Mouse (Mus musculus) stomach, postnatal 0 days (tissue): ENCODE results near the gene Ttyh2. TPM values are rescaled to one million over a fixed set of nuclear protein-coding genes. Genes with fewer than 3 reads are reported as not detected.
A peak's percentile ranks its signal among the peaks of the same experiment; 100 is the strongest.

Experiments
- ATAC-seq: fragments of 200-750 bp; cut with Nextera tagmentation; 2 replicates; pipeline ENCODE4 v1.8.0; 2017; ENCODE audit not compliant: low FRiP score, low TSS enrichment
- DNase-seq: peaks from one replicate; pipeline ENCODE4 v3.0.0-alpha.2; 2016; ENCODE audit warnings: low spot score
- H3K27ac ChIP-seq: fragments of 300-500 bp; sonication (generic); replicated peaks from 2 replicates; pipeline ENCODE4 v1.5.1; 2014; ENCODE audit warnings: mild to moderate bottlenecking, control low read depth
- H3K27me3 ChIP-seq: fragments of 300-500 bp; sonication (generic); 2 replicates; pipeline ENCODE4 v1.6.1; 2014; ENCODE audit warnings: low read length; ENCODE audit not compliant: control insufficient read depth, insufficient read depth
- H3K36me3 ChIP-seq: fragments of 300-500 bp; sonication (generic); 2 replicates; pipeline ENCODE4 v1.6.1; 2014; ENCODE audit warnings: low read length, mixed read lengths; ENCODE audit not compliant: control insufficient read depth, insufficient read depth
- H3K4me1 ChIP-seq: fragments of 300-500 bp; sonication (generic); replicated peaks from 2 replicates; pipeline ENCODE4 v1.6.1; 2014; ENCODE audit warnings: antibody characterized with exemption; ENCODE audit not compliant: control insufficient read depth, insufficient read depth
- H3K4me2 ChIP-seq: fragments of 300-500 bp; sonication (generic); replicated peaks from 2 replicates; pipeline ENCODE4 v1.6.1; 2014; ENCODE audit warnings: low read depth, mild to moderate bottlenecking, control low read depth, moderate library complexity
- H3K4me3 ChIP-seq: fragments of 300-500 bp; sonication (generic); 2 replicates; pipeline ENCODE4 v1.5.1; 2014; ENCODE audit warnings: low read depth, low read length, control low read depth
- H3K9ac ChIP-seq: fragments of 300-500 bp; sonication (generic); 2 replicates; pipeline ENCODE4 v1.6.1; 2014; ENCODE audit warnings: mild to moderate bottlenecking, low read length, control low read depth, mixed read lengths
- H3K9me3 ChIP-seq: fragments of 300-500 bp; sonication (generic); 2 replicates; pipeline ENCODE4 v1.6.1; 2016; ENCODE audit warnings: low read length; ENCODE audit not compliant: control insufficient read depth
- CTCF ChIP-seq: IDR thresholded peaks from 2 replicates; pipeline ENCODE4 v1.5.1; 2016; ENCODE audit warnings: antibody characterized with exemption, low read depth, mild to moderate bottlenecking, moderate library complexity
- EP300 ChIP-seq: optimal IDR thresholded peaks from 2 replicates; pipeline ENCODE3; 2016; ENCODE audit warnings: antibody characterized with exemption
- WGBS: fragments of 180-500 bp; shearing (Covaris S2); extraction: QIAGEN DNeasy Blood & Tissue Kit; methylation state at CpG from one replicate; pipeline ENCODE4 v1.1.7; 2014; 5-methylcytosine and 5-hydroxymethylcytosine counted together
- polyA plus RNA-seq: library from polyadenylated mRNA; unstranded; fragments of >200 nt; fragmentation: Nextera tagmentation; extraction: Ambion mirVana; gene quantifications from 2 replicates; pipeline ENCODE4 v1.2.1, GENCODE M21; 2015

Gene Ttyh2
- polyA plus RNA-seq, 1 experiment from 2014 or later, result 12.5 TPM

DNA sequence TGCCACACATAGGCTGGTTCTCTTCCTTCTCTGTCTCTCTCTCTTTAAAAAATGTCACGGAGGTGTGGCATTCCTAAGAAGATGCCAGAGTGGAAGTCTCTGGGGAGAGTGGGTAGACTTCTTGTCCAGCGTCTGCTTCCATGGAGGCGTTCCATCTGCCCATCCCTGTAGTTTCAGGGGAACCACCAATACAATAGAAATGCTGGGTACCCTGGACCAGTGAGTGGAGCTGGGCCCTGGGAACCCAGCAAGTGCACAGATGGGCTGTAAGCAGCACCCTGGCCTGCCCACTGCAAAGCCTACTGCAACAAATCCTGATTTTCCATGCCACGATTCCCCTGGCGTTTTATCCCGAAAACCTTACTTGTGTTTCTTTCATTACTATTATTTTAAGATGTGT is 39.3 kb downstream of the Ttyh2 start:
- Histone ChIP-seq H3K9ac (no peak overlapping the region), H3K4me1 (no peaks in the 10 kb centered on the region), H3K4me2 (no peak overlapping the region), H3K27me3 (no peaks in the 10 kb centered on the region), H3K4me3 (no peak overlapping the region), H3K27ac (no peak overlapping the region), H3K36me3 (no peaks in the 10 kb centered on the region), H3K9me3 (no peaks in the 10 kb centered on the region)
- DNase-seq, result no peak
- ATAC-seq, result no peak
- TF ChIP-seq EP300 (no peak), CTCF (no peak)
- 78% methylated on average over 6 of the region's 6 CpGs for WGBS

DNA sequence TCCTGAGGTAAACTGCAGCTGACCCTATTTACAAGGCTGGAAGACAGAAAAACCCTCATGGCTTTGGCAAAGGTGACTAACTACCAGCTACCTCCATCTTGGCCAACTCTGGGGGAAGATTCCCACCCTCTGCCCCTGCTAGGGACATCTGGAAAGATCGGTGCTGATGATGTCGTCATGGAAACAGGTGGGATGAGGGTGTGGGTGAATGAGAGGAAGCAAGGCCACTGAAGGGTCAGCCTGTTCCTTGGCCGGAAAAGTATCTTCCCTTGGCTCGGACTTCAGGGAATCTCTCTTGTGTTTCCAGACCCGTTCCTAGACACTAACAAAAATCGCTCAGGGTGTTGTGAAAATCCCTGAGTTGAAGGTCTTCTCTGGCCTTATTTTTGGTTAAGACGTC is 40.3 kb downstream of the Ttyh2 start:
- H3K36me3 ChIP-seq, result no peaks in the 10 kb centered on the region
- 63% methylated on average over 7 of the region's 7 CpGs for WGBS
- H3K27me3 ChIP-seq, result no peaks in the 10 kb centered on the region
- no peak overlapping the region for H3K27ac ChIP-seq
- no peak for TF ChIP-seq CTCF
- TF ChIP-seq EP300, result no peak
- H3K4me3 ChIP-seq, result no peak overlapping the region
- no peak overlapping the region for H3K4me2 ChIP-seq
- H3K9ac ChIP-seq, result no peak overlapping the region
- no peaks in the 10 kb centered on the region for H3K4me1 ChIP-seq
- no peaks in the 10 kb centered on the region for H3K9me3 ChIP-seq
- ATAC-seq (no peak), DNase-seq (no peak)

DNA sequence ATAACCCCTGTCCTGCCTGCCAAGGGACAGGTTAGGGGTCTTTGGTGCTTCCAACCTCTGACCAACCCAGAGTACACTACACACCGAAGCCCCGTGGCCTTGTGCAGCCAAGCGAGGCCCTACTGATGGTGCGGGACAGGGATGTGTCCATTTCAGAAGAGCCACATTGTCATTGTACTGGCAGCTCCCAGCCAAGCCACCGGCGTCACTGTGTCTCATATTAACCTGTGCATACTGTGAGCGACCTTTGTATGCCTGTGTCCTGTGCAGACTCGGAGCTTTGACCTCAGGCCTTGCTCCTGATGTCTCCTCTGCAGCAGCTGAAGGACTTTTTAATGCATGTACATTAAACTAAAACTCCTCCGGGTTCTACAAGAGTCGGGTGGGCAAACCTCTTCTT is 45.3 kb downstream of the Ttyh2 start:
- no peak for ATAC-seq
- TF ChIP-seq CTCF, result no peak
- no peak overlapping the region for H3K4me2 ChIP-seq
- H3K36me3 ChIP-seq, result no peaks in the 10 kb centered on the region
- no peaks in the 10 kb centered on the region for H3K27me3 ChIP-seq
- H3K4me3 ChIP-seq, result no peak overlapping the region
- no peak for DNase-seq
- 85% methylated on average over 10 of the region's 10 CpGs for WGBS
- H3K27ac ChIP-seq, result no peak overlapping the region
- no peak overlapping the region for H3K9ac ChIP-seq
- H3K9me3 ChIP-seq, result no peaks in the 10 kb centered on the region
- H3K4me1 ChIP-seq, result no peaks in the 10 kb centered on the region

DNA sequence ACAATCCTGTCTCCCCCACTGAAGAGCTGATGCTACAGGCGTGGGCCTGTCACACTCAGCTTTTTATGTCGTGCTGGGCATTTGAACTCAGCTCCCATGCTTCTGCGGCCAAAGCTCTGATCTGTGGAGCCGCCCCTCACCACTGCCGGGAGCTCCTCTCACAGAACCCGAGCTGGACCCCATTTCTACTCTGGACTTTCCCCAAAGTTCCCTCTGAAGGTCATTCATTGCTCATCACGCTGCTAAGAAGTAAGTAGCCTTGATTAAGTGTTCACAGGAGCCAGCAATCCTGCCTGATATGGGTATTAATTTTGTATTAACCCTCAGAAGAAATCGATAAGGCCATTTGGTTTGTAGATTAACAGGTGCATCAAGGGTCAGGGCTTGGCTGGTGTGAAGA is 47.2 kb downstream of the Ttyh2 start:
- H3K36me3 ChIP-seq, result no peaks in the 10 kb centered on the region
- 82% methylated on average over 8 of the region's 8 CpGs for WGBS
- no peaks in the 10 kb centered on the region for H3K27me3 ChIP-seq
- 0 out of 2 replicates have a peak, but pooled peaks cover 3% of the 10 kb centered on the region for H3K4me1 ChIP-seq
- H3K27ac ChIP-seq, result no peak overlapping the region
- ATAC-seq (no peak), DNase-seq (no peak)
- H3K9ac ChIP-seq, result no peak overlapping the region
- no peak overlapping the region for H3K4me3 ChIP-seq
- TF ChIP-seq EP300, result no peak
- no peak for TF ChIP-seq CTCF
- H3K9me3 ChIP-seq, result no peaks in the 10 kb centered on the region
- no peak overlapping the region for H3K4me2 ChIP-seq

DNA sequence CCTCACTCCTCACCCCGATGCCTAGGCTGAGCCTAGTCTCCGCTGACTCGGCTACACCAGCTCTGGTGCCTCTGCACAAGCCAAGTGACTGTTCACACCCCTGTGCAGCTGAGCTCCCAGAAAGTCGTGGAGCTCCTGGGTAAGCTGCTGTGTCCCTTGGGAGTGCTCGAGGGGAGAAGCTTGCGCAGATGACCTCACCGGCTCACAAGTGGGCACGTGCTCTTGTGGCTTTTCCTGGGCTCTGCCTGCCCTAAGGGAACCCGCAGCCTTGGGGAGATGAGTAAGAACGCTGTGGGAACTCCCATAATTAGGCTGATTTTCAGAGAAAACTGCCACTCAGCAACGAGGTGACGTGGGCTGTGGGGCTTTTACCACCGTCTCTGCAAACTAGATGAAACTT is 47.8 kb downstream of the Ttyh2 start:
- ATAC-seq (no peak), DNase-seq (no peak)
- 63% methylated on average over 13 of the region's 13 CpGs for WGBS

DNA sequence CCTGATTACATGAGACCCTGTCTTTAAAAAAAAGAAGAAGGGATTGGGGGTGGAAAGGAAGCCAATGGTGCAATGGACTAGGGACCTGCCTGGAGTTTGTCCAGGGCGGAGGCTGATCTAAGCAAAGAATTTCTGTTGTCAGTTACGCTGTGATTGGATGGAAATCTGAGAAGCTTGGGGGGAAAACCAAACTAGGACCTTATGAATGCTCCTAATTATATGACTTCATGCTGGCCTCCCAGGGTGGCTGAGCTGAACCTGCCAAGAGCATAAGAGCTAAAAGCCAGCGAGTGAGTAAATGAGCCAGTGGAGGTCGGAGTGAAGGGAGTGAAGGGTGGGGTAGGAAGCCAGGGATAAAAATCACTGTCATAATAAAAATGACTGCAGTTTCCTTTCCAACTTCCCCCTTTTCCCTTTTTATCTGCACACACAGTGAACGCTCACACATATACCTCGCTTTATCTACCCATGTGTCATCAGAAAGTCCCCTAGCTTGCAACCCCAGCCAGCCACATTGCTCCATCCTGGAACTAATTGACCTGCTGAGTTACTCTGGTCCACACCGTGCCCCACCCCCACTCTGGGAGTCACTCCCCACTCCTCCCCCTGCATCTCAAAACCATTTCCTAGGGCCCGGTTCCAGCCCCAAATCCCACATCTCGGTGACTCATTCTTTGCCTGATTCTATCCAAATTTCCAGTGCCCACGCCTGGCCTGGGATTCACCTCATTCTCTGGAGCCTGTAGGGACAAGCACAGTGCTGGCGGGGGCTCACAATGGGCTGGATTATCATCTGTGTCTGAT is 49.8 kb downstream of the Ttyh2 start:
- Histone ChIP-seq H3K9me3 (no peaks in the 10 kb centered on the region), H3K4me2 (no peak overlapping the region), H3K36me3 (no peaks in the 10 kb centered on the region), H3K4me3 (no peak overlapping the region), H3K4me1 (0 out of 2 replicates have a peak, but pooled peaks cover 3% of the 10 kb centered on the region), H3K9ac (no peak overlapping the region), H3K27ac (no peak overlapping the region; the same call in 1 of the 2 replicates), H3K27me3 (no peaks in the 10 kb centered on the region)
- TF ChIP-seq CTCF (no peak), EP300 (no peak)
- DNase-seq (peak; percentile 27), ATAC-seq (peak; percentile 42; the same call in 1 of the 2 replicates)
- 20% methylated on average over 11 of the region's 11 CpGs for WGBS

More for the DNA sequence above, 47.8 kb downstream of the Ttyh2 start:
- no peak overlapping the region for H3K4me2 ChIP-seq
- 0 out of 2 replicates have a peak, but pooled peaks cover 3% of the 10 kb centered on the region for H3K4me1 ChIP-seq
- H3K27me3 ChIP-seq, result no peaks in the 10 kb centered on the region
- H3K9me3 ChIP-seq, result no peaks in the 10 kb centered on the region
- H3K27ac ChIP-seq, result no peak overlapping the region
- no peak overlapping the region for H3K9ac ChIP-seq
- H3K4me3 ChIP-seq, result no peak overlapping the region
- TF ChIP-seq EP300, result no peak
- TF ChIP-seq CTCF, result no peak
- H3K36me3 ChIP-seq, result no peaks in the 10 kb centered on the region
